Mouse (Mus musculus): ENCODE data around the gene Lhpp. TPM values are rescaled to one million over a fixed set of nuclear protein-coding genes. Genes with fewer than 3 reads are reported as not detected.

The Lhpp gene
- polyA plus RNA-seq, 1 experiment = 39.7 TPM

DNA sequence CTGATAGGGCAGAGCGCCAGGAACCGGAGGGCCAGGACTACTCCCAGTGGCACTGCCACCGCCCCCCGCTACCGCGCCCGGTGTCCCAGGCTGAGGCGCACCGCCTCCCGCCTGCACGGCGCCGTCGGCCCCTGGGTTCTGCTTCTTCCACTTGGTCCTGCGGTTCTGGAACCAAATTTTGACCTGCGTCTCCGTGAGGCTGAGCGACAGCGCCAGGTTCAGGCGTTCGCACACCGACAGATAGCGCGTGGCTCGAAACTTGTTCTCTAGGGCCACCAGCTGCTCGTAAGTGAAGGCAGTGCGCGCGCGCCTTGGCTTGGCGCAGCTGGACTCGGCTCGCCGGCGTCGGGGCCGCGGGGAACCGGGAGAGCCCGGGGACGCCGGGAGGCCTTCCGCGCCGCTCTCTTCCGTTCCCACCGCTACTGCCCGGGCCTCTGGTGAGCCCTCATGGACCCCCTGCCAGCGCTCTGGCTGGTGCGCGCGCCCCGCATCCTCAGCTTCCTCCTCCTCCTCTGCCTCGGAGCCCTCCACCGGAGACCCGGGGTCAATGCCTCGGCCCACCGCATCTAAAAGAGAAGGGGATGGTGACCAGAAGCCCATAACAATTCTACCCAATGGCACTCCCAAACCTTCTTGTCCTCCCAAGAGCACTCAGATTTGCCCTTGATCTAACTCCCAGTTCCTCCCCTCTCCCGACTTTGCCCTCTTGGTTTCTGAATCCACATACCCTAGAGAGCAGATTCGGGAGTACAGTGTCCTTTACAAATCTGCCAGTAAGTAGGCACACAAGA, 13.0 kb upstream of the Lhpp start:
- no peak for DNase-seq (ENCODE audit: low read depth, low spot score)

GRCm38 (mm10) chr7:132599071-132599975, 11.1 kb upstream of the Lhpp start, which contains the start of gene Nkx1-2:
Nkx1-2 (minus strand) TSS chr7:132599637.
- WGBS = 4% methylated on average over 49 of the region's 52 CpGs
- no peak for DNase-seq (ENCODE audit: low read depth, low spot score)

More for the DNA sequence above, 13.0 kb upstream of the Lhpp start:
- 1% methylated on average over 59 of the region's 60 CpGs for WGBS

GRCm38 (mm10) chr7:132600026-132600425, 10.4 kb upstream of the Lhpp start:
- 30% methylated on average over 9 of the region's 9 CpGs for WGBS

GRCm38 (mm10) chr7:132600926-132601325, 9.5 kb upstream of the Lhpp start:
- WGBS = 49% methylated on average over 8 of the region's 8 CpGs
- no peak for DNase-seq (ENCODE audit: low read depth, low spot score)

More at GRCm38 (mm10) chr7:132600026-132600425, 10.4 kb upstream of the Lhpp start:
- DNase-seq (ENCODE audit: low read depth, low spot score) = no peak

DNA sequence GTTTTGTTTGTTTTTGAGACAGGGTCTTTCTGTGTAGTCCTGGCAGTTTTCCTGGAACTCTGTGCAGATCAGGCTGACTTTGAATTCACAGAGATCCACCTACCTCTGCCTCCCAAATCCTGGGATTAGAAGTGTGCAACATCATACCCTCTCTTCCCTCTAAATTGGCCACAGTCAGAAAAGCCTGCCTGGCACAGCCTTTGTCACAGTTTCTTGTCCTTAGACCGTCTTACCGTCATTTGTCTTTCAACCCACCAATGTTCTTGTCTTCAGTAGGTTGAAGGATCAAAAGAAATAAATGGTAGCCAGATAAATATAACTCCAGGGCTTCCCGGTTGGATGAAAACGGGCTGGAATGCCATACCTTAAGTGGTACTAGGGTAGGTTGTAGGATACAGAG, 5.7 kb upstream of the Lhpp start:
- 90% methylated on average over 4 of the region's 4 CpGs for WGBS
- DNase-seq (ENCODE audit: low read depth, low spot score) = no peak

DNA sequence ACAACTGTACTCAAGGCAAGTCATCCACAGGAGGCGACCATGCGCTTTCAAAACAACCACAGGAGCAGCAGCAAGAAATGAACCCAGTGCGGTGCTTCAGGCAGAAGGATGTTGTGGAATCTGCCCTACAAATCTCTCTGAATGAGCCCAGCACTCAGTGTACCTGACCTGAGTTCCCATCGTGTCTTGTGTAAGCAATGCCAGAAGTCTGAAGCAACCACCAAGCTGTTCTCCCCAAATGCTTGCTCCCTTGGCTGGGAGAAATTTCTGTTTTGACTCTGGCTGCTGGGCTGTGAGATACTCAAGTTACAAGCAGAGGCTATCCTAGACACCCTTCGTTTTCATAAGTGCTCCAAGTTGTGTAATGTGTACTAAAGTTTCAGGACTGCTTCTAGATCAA, 4.7 kb upstream of the Lhpp start:
- WGBS = 65% methylated on average over 5 of the region's 5 CpGs
- DNase-seq (ENCODE audit: low read depth, low spot score) = no peak

DNA sequence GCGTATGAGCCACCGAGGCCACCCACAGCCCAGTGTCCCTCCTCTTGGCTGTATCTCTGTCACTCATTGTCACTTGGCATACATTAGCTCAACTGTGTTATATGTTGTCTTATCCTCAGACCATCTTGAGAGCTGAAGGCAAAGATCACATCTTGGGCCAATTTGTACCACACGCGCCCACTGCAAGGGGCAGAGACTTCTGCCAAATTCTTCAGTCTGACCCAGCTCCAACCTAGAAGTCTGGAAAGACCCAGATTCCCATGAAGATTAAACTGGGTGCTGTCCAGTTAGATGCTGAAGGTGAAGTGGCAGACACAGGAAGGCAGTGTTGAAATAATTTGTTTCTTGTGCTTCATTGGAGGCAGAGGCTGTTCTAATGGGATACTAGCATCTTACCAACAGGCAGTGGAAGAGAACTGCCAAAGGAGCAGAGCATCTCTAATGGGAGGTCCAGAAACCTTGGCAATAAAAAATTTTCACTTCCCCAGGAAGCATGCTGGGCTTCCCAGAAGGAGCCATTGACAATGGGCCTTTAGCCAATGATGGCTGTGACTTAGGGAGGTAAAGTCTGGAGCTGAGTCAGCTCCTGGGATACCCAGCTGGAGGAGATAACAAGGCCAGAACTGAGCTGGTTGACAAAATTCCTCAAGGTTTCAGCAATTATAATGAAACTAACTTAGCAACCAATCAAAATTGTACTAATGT, 2.0 kb upstream of the Lhpp start:
- WGBS = 88% methylated on average over 4 of the region's 4 CpGs
- no peak for DNase-seq (ENCODE audit: low read depth, low spot score)

DNA sequence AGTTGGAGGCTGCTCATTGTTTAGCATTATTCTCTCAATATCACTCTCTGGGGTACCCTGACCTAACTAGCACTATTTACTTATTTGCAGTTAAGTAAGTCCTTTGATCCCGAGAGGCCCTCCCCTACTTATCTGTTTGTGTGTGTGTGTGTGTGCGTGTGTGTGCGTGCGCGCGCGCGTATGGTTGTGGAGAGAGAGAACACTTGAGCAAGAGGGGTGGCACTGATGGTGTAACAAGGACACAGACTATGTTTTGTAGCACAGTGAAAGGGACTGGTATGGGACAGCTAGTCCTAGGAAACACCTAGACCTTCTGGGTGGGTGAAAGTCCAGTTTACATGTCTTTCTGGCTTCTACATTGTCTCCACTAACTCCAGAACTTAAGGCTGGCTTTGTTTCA, 1.1 kb downstream of the Lhpp start:
- DNase-seq (ENCODE audit: low read depth, low spot score) = no peak
- 90% methylated on average over 8 of the region's 8 CpGs for WGBS

- DNase-seq (ENCODE audit: low read depth, low spot score) = no peak
- WGBS = 42% methylated on average over 3 of the region's 3 CpGs
These were observed 4.9 kb downstream of the Lhpp start for GRCm38 (mm10) chr7:132615346-132615745.

DNA sequence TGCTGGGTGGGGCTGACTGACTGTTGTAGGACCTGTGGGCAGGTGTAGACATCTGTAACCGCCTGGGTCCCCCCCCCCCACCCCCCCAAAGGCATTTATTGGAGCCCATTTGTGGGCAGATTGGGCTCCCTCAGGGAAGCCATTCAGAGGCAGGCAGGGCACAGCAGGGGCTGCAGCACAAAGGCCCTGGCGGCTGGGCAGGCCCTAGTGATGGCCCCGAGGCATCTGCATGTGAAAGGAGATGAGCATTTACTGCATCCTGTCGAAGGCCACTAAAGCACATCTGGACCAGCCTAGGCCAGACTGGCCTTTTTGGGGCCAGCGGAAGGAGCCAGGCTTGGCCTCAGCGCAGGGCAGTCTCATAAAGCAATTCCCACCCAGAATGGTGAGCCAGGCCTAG, 6.0 kb downstream of the Lhpp start:
- 84% methylated on average over 6 of the region's 6 CpGs for WGBS
- DNase-seq (ENCODE audit: low read depth, low spot score) = no peak

DNA sequence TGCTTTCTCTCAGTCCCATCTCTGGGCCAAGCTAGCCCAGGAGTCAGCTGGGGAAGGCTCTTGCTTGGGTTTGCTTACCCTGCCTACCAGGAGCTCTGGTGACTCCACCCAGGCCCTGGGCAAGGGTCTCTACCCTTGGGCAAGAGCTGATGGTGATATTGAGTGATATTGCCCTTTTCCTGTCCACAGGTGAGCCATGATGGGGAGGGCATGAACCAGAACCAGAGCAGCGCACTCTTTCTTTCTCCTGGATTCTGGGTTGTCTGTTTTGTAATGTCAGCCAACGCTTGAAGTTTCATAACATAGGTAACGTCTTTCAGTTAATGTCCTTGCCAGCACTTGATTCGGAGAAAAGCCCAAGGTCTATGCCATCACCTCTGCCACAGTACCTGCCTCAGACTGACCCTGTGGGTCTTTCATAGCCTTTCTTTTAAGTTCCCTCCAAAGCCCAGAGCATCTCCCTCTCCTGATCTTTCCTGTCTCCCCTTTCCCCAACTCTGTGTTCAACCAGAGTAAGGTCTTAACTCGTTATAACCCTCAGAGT, 6.7 kb downstream of the Lhpp start:
- 91% methylated on average over 5 of the region's 5 CpGs for whole genome bisulfite sequencing
- no peak for DNase-seq (ENCODE audit: low read depth, low spot score)

DNA sequence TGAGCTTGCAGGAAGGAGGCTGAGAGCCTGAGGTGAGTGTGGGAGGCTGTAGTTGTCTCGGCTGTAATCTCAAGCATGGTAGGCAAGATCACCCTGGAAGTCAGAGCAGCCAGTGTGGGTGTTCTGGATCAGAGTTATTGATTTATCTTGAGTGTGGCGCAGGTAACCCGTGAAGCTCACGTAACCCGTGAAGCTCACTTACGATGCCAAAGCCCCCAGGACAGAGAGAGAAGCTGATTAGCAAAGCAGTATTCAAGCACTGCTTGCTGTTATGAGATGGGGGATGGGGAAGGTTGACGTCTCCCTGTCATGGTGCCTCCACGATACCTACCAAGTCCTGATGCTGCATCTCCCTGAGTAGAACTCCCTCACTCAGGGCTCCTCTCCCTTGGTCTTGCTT, 9.1 kb downstream of the Lhpp start:
- no peak for DNase-seq (ENCODE audit: low read depth, low spot score)
- WGBS = 95% methylated on average over 8 of the region's 8 CpGs

- 91% methylated on average over 15 of the region's 15 CpGs for WGBS
- DNase-seq (ENCODE audit: low read depth, low spot score) = no peak
These were observed 9.8 kb downstream of the Lhpp start for GRCm38 (mm10) chr7:132619975-132620918.

DNA sequence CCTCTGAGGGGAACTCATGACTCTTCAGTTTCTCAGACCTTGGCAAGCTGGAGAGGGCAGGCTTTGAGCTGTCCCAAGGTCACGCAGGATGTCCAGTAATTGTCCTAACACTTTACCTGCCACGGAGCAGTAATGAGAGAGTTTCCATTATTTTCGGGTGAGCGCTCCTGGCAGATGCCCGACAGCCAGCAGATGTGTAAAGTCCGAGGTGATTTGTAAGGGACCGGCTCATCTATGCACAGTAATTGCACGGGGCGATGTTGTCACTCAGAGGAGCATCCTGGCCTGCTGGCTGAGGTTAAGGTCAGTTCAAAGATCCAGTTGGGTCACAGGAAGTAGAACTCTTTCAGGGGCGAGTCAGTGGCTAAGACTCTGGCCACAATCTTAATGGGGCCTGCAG, 13.7 kb downstream of the Lhpp start:
- 86% methylated on average over 10 of the region's 10 CpGs for WGBS
- no peak for DNase-seq (ENCODE audit: low read depth, low spot score)

DNA sequence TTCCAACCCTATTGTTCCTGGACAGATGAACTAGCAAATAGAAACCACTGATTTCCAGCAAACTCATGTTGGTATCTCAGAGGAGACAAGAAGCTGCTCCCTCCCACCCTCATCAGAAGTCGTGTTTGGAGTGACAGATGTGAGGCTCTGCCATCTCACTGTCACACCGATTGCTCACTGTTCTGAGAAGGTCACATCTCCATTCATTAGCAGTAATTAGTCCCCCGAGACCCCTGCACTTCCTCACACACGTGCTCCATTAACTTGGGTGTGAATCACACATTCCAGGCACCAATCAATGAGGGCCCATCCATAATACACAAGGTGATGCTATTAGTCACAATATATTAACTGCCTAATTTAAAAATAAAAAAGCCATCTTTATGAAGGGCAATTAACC, 15.7 kb downstream of the Lhpp start:
- WGBS = 85% methylated on average over 4 of the region's 4 CpGs
- DNase-seq (ENCODE audit: low read depth, low spot score) = no peak

DNA sequence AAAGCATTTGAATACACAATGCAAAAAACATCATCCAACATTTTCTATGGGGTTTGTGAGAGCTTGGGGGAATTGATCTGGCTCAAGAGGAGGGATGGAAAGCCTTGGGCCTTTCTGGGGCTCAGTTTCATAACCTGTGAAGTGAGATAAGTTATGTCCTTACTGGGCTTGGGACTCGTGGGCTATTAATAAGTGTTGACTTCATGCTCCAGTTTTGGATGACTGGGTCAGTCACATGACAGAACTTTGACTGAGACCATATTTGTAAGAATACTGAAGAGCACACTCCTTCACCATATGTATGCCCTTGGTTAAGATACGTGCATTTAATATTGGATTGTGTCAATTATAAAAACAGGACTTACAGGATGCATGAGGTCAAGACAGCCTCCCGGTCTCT, 17.0 kb downstream of the Lhpp start:
- 72% methylated on average over 3 of the region's 3 CpGs for WGBS
- DNase-seq (ENCODE audit: low read depth, low spot score) = no peak

DNA sequence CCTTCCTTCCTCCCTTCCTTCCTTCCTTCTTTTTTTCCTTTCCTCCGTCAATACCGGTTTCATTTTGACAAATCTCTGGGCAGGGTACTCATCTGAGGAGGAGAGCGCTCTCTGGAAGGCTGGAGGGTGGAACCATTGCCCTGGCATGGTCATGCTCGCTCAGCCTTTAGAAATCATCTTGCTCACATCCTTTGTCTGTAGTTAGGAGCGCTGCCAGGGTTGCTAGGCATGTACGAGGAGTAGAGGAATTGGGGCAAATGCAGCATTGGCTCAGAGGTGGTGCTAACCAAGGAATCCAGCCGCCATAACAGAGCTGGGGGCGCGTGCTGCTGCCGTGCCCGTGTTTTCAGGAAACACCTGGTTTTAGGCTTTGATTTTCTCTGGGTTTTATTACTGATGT, 20.9 kb downstream of the Lhpp start:
- 86% methylated on average over 11 of the region's 11 CpGs for WGBS
- DNase-seq (ENCODE audit: low read depth, low spot score) = no peak

GRCm38 (mm10) chr7:132637292-132637691, 26.9 kb downstream of the Lhpp start:
- no peak for DNase-seq (ENCODE audit: low read depth, low spot score)
- 51% methylated on average over 12 of the region's 12 CpGs for WGBS
